Mouse (Mus musculus) limb, embryonic 14.5 days (tissue): Measurements from ENCODE around the gene Esrrg. TPM values are rescaled to one million over a fixed set of nuclear protein-coding genes. Genes with fewer than 3 reads are reported as not detected.

Experiments
- ATAC-seq: fragments of 200-750 bp; cut with Nextera tagmentation; 2 replicates; pipeline ENCODE4 v1.8.0; 2017; ENCODE audit warnings: low read depth, moderate number of reproducible peaks, moderate TSS enrichment; ENCODE audit not compliant: low FRiP score
- DNase-seq: peaks from one replicate; pipeline ENCODE4 v3.0.0-alpha.2; 2015; ENCODE audit warnings: low spot score
- H3K27ac ChIP-seq: fragments of 300-500 bp; sonication (generic); replicated peaks from 2 replicates; pipeline ENCODE4 v1.5.1; 2014; ENCODE audit warnings: low read depth, mild to moderate bottlenecking, low read length, moderate library complexity, mixed read lengths
- H3K27me3 ChIP-seq: fragments of 300-500 bp; sonication (generic); 2 replicates; pipeline ENCODE4 v1.6.1; 2014; ENCODE audit warnings: low read length, mixed read lengths; ENCODE audit not compliant: control insufficient read depth, insufficient read depth
- H3K36me3 ChIP-seq: fragments of 300-500 bp; sonication (generic); 2 replicates; pipeline ENCODE4 v1.6.1; 2014; ENCODE audit warnings: mild to moderate bottlenecking, low read length, moderate library complexity, mixed read lengths; ENCODE audit not compliant: control insufficient read depth, insufficient read depth
- H3K4me1 ChIP-seq: fragments of 300-500 bp; sonication (generic); 2 replicates; pipeline ENCODE4 v1.6.1; 2014; ENCODE audit warnings: antibody characterized with exemption, low read length, mixed read lengths; ENCODE audit not compliant: control insufficient read depth, insufficient read depth
- H3K4me2 ChIP-seq: fragments of 300-500 bp; sonication (generic); replicated peaks from 2 replicates; pipeline ENCODE4 v1.6.1; 2014; ENCODE audit warnings: low read depth, mild to moderate bottlenecking, low read length, moderate library complexity; ENCODE audit not compliant: severe bottlenecking
- H3K4me3 ChIP-seq: fragments of 300-500 bp; sonication (generic); replicated peaks from 2 replicates; pipeline ENCODE4 v1.5.1; 2014; ENCODE audit warnings: low read length
- H3K9ac ChIP-seq: fragments of 300-500 bp; sonication (generic); 2 replicates; pipeline ENCODE4 v1.6.1; 2014; ENCODE audit warnings: mild to moderate bottlenecking, low read depth, low read length, moderate library complexity; ENCODE audit not compliant: severe bottlenecking
- H3K9me3 ChIP-seq: fragments of 300-500 bp; sonication (generic); 2 replicates; pipeline ENCODE4 v1.6.1; 2016; ENCODE audit warnings: low read length; ENCODE audit not compliant: control insufficient read depth
- POLR2A ChIP-seq: fragments of 200-500 bp; IDR thresholded peaks from 2 replicates; pipeline ENCODE4 v1.8.0; 2012; ENCODE audit warnings: inconsistent platforms, mild to moderate bottlenecking, moderate library complexity, borderline replicate concordance; ENCODE audit not compliant: insufficient read depth, insufficient read length; ENCODE audit errors: extremely low read depth
- WGBS: fragments of 180-500 bp; shearing (Covaris S2); extraction: QIAGEN DNeasy Blood & Tissue Kit; methylation state at CpG from one replicate; pipeline ENCODE4 v1.1.7; 2014; 5-methylcytosine and 5-hydroxymethylcytosine counted together
- polyA plus RNA-seq, 2 experiments: library from polyadenylated mRNA; depleted of rRNA in 1 of 2; stranded (reverse) in 1 of 2; unstranded in 1 of 2; fragments of >200 nt; fragmentation: Nextera tagmentation in 1 of 2; extraction: Ambion mirVana in 1 of 2; gene quantifications; 2 replicates each; pipeline versions ENCODE4 v1.2.1 to v1.2.3; 2012 to 2014

Gene Esrrg
- polyA plus RNA-seq, 2 experiments, result 1.1 to 1.5 TPM

GRCm38 (mm10) chr1:188164251-188164650, 555.7 kb downstream of the Esrrg start:
- 54% methylated on average over 6 of the region's 6 CpGs for WGBS
- Histone ChIP-seq H3K27ac (no peak overlapping the region), H3K9me3 (no peaks in the 10 kb centered on the region), H3K36me3 (no peaks in the 10 kb centered on the region), H3K4me2 (no peak overlapping the region), H3K9ac (no peak overlapping the region), H3K27me3 (no peaks in the 10 kb centered on the region), H3K4me3 (no peak overlapping the region), H3K4me1 (no peaks in the 10 kb centered on the region)
- DNase-seq, result no peak
- ATAC-seq, result no peak
- no peak for TF ChIP-seq POLR2A

- Histone ChIP-seq H3K4me1 (no peaks in the 10 kb centered on the region), H3K9me3 (no peaks in the 10 kb centered on the region), H3K36me3 (no peaks in the 10 kb centered on the region), H3K27me3 (no peaks in the 10 kb centered on the region), H3K9ac (no peak overlapping the region), H3K27ac (no peak overlapping the region), H3K4me3 (no peak overlapping the region), H3K4me2 (no peak overlapping the region)
- WGBS, result 46% methylated on average over 1 of the region's 1 CpGs
- ATAC-seq, result no peak
- TF ChIP-seq POLR2A, result no peak
- DNase-seq, result no peak
These were observed 565.3 kb downstream of the Esrrg start for GRCm38 (mm10) chr1:188173859-188174258.

GRCm38 (mm10) chr1:188182951-188183350, 574.4 kb downstream of the Esrrg start:
- TF ChIP-seq POLR2A, result no peak
- 92% methylated on average over 5 of the region's 5 CpGs for WGBS
- no peaks in the 10 kb centered on the region; the same call in 1 of the 2 replicates for H3K27me3 ChIP-seq
- no peak overlapping the region for H3K4me3 ChIP-seq
- no peak overlapping the region for H3K4me2 ChIP-seq
- H3K4me1 ChIP-seq, result no peaks in the 10 kb centered on the region
- H3K9ac ChIP-seq, result no peak overlapping the region
- ATAC-seq, result no peak
- H3K36me3 ChIP-seq, result no peaks in the 10 kb centered on the region
- H3K9me3 ChIP-seq, result no peaks in the 10 kb centered on the region
- DNase-seq, result no peak
- no peak overlapping the region for H3K27ac ChIP-seq

GRCm38 (mm10) chr1:188186440-188187117, 578.0 kb downstream of the Esrrg start:
- no peak overlapping the region for H3K9ac ChIP-seq
- H3K4me3 ChIP-seq, result no peak overlapping the region
- H3K4me1 ChIP-seq, result no peaks in the 10 kb centered on the region
- ATAC-seq, result no peak
- H3K27ac ChIP-seq, result no peak overlapping the region
- WGBS, result 70% methylated on average over 17 of the region's 17 CpGs
- H3K27me3 ChIP-seq, result no peaks in the 10 kb centered on the region; the same call in 1 of the 2 replicates
- H3K36me3 ChIP-seq, result no peaks in the 10 kb centered on the region
- H3K9me3 ChIP-seq, result no peaks in the 10 kb centered on the region
- no peak overlapping the region for H3K4me2 ChIP-seq
- no peak for DNase-seq
- no peak for TF ChIP-seq POLR2A

- ATAC-seq, result no peak
- Histone ChIP-seq H3K9ac (no peak overlapping the region), H3K36me3 (no peaks in the 10 kb centered on the region), H3K27ac (no peak overlapping the region), H3K4me3 (no peak overlapping the region), H3K4me1 (no peaks in the 10 kb centered on the region), H3K4me2 (no peak overlapping the region), H3K27me3 (no peaks in the 10 kb centered on the region), H3K9me3 (no peaks in the 10 kb centered on the region)
- no peak for DNase-seq
- WGBS, result 96% methylated on average over 2 of the region's 2 CpGs
- no peak for TF ChIP-seq POLR2A
These were observed 584.4 kb downstream of the Esrrg start for GRCm38 (mm10) chr1:188192971-188193370.
